Mouse (Mus musculus): Measurements from ENCODE around the gene Coch. TPM values are rescaled to one million over a fixed set of nuclear protein-coding genes. Genes with fewer than 3 reads are reported as not detected.
A peak's percentile ranks its signal among the peaks of the same experiment; 100 is the strongest.

Coch gene
- polyA plus RNA-seq, 1 experiment from 2014 or later, result 3.8 TPM

DNA sequence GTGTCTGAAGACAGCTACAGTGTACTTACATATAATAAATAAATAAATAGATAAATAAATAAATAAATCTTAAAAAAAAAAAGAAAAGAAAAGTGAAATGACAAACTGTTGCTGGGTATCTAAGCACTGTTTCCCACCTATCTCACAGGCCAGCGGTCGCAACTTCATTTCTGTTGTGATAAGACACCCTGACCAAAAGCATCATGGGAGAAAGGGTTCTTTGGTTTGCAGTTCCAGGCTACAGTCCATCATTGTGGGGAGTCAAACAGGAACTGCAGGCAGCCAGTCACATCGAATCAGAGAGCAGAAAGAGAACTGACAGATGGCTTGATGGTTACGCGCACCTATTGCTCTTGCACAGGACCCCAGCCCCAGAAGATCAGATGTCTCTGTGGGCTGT, 3.9 kb upstream of the Coch start:
- Histone ChIP-seq H3K4me1 (ENCODE audit: control insufficient read depth, insufficient read depth, low read length) (peaks cover 7% of the 10 kb centered on the region), H3K27ac (ENCODE audit: low read depth, low read length) (no peak overlapping the region), H3K4me3 (ENCODE audit: low read depth, low read length) (no peak overlapping the region), H3K27me3 (ENCODE audit: control insufficient read depth, insufficient read depth, low read length) (peaks cover 19% of the 10 kb centered on the region), H3K9me3 (ENCODE audit: control insufficient read depth, low read length) (no peaks in the 10 kb centered on the region), H3K36me3 (ENCODE audit: control insufficient read depth, insufficient read depth, low read length) (no peaks in the 10 kb centered on the region), H3K4me2 (ENCODE audit: low read depth) (no peak overlapping the region), H3K9ac (ENCODE audit: low read length) (no peak overlapping the region)
- DNase-seq (ENCODE audit: low spot score) (no peak), ATAC-seq (ENCODE audit: insufficient read depth, low FRiP score, low TSS enrichment) (no peak)
- 89% methylated on average over 5 of the region's 5 CpGs for WGBS

DNA sequence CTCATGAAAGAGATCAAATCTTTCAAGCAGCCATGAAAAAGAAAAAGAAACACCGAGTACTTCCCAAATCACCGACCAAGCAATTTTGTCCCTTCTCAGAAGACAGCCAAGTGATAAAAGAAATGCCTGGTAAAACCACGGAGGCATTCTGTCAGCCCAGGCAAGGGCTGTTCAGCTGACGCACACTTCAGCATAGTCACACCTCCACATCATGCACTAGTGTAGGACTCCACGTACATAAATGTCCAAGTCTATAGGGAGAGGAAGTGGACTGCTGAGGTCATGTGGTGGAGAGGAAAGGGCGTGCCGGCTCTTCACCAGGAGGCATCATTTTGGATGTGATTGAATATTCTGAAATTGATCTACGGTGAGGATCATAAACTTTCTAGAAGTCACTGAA, 1.2 kb upstream of the Coch start:
- Histone ChIP-seq H3K4me2 (ENCODE audit: low read depth) (no peak overlapping the region), H3K27me3 (ENCODE audit: control insufficient read depth, insufficient read depth, low read length) (peaks cover 32% of the 10 kb centered on the region), H3K9ac (ENCODE audit: low read length) (no peak overlapping the region), H3K27ac (ENCODE audit: low read depth, low read length) (no peak overlapping the region), H3K9me3 (ENCODE audit: control insufficient read depth, low read length) (no peaks in the 10 kb centered on the region), H3K4me3 (ENCODE audit: low read depth, low read length) (no peak overlapping the region), H3K4me1 (ENCODE audit: control insufficient read depth, insufficient read depth, low read length) (peaks cover 7% of the 10 kb centered on the region), H3K36me3 (ENCODE audit: control insufficient read depth, insufficient read depth, low read length) (no peaks in the 10 kb centered on the region)
- ATAC-seq (ENCODE audit: insufficient read depth, low FRiP score, low TSS enrichment) (no peak), DNase-seq (ENCODE audit: low spot score) (no peak)
- 69% methylated on average over 8 of the region's 8 CpGs for WGBS

DNA sequence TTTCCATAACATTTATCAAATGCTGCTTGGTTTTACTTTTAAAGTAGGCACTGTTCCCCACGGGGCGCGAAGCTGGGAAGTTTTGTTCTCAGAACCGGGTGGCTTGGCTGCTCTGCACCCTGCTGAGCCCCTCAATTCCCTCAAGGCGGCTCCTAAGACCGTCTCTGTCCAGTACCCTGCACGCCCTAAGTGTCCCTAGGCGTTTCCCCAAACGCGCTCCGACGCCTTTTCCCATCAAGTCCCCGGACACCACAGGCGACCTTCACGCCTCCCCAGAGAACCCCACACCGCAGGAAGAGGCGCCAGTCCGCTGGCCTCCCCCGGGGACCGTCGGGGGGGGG, 283 bp upstream of the Coch start:
- ATAC-seq (ENCODE audit: insufficient read depth, low FRiP score, low TSS enrichment) (peak; percentile 57), DNase-seq (ENCODE audit: low spot score) (no peak)
- Histone ChIP-seq H3K4me2 (ENCODE audit: low read depth) (peak overlapping the region; percentile 98), H3K27ac (ENCODE audit: low read depth, low read length) (no peak overlapping the region), H3K4me3 (ENCODE audit: low read depth, low read length) (peak overlapping the region; percentile 68), H3K27me3 (ENCODE audit: control insufficient read depth, insufficient read depth, low read length) (peaks cover 32% of the 10 kb centered on the region), H3K36me3 (ENCODE audit: control insufficient read depth, insufficient read depth, low read length) (no peaks in the 10 kb centered on the region), H3K4me1 (ENCODE audit: control insufficient read depth, insufficient read depth, low read length) (peaks cover 7% of the 10 kb centered on the region), H3K9ac (ENCODE audit: low read length) (peak overlapping the region; percentile 49), H3K9me3 (ENCODE audit: control insufficient read depth, low read length) (no peaks in the 10 kb centered on the region)
- 1% methylated on average over 18 of the region's 21 CpGs for WGBS

DNA sequence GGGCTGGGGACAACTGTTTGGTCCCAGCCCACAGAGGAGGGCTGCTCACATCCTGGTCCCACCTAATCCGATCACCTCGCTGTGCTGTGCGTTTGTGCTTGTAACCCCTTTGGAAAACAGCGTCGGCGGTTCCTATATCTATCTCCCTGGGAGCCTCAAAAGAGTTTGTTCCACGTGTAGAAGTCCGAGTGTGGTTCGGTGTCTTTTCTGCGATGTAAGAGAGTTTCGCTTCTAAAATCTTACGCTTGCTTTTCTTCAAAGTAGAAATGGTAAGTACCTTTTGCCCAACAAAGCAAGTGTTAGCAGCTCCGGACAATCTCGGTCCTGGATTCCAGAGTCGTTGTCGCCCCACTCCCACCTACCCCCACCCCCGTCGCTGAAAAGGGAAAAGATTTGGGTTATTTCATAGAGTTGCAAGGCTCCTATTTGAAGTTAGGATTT, 909 bp downstream of the Coch start:
- Histone ChIP-seq H3K4me1 (ENCODE audit: control insufficient read depth, insufficient read depth, low read length) (peaks cover 7% of the 10 kb centered on the region), H3K36me3 (ENCODE audit: control insufficient read depth, insufficient read depth, low read length) (no peaks in the 10 kb centered on the region), H3K9me3 (ENCODE audit: control insufficient read depth, low read length) (no peaks in the 10 kb centered on the region), H3K4me3 (ENCODE audit: low read depth, low read length) (peak overlapping the region; percentile 68), H3K9ac (ENCODE audit: low read length) (peak overlapping the region; percentile 49; the same call in 1 of the 2 replicates), H3K27me3 (ENCODE audit: control insufficient read depth, insufficient read depth, low read length) (peaks cover 32% of the 10 kb centered on the region), H3K27ac (ENCODE audit: low read depth, low read length) (no peak overlapping the region), H3K4me2 (ENCODE audit: low read depth) (peak overlapping the region; percentile 98)
- WGBS, result 3% methylated on average over 18 of the region's 18 CpGs
- ATAC-seq (ENCODE audit: insufficient read depth, low FRiP score, low TSS enrichment), result peak; percentile 8; the same call in 1 of the 2 replicates
- no peak for DNase-seq (ENCODE audit: low spot score)

DNA sequence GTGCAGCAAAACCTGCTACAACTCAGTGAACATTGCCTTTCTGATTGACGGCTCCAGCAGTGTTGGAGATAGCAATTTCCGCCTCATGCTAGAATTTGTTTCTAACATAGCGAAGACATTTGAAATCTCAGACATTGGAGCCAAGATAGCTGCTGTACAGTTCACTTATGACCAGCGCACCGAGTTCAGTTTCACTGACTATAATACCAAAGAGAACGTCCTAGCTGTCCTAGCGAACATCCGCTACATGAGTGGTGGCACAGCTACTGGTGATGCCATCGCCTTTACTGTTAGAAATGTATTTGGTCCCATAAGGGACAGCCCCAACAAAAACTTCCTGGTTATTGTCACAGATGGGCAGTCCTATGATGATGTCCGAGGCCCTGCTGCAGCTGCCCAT, 10.2 kb downstream of the Coch start:
- H3K4me2 ChIP-seq (ENCODE audit: low read depth), result no peak overlapping the region
- H3K27ac ChIP-seq (ENCODE audit: low read depth, low read length), result no peak overlapping the region
- H3K27me3 ChIP-seq (ENCODE audit: control insufficient read depth, insufficient read depth, low read length), result no peaks in the 10 kb centered on the region
- H3K4me1 ChIP-seq (ENCODE audit: control insufficient read depth, insufficient read depth, low read length), result no peaks in the 10 kb centered on the region
- no peaks in the 10 kb centered on the region for H3K9me3 ChIP-seq (ENCODE audit: control insufficient read depth, low read length)
- no peak overlapping the region for H3K9ac ChIP-seq (ENCODE audit: low read length)
- H3K4me3 ChIP-seq (ENCODE audit: low read depth, low read length), result no peak overlapping the region
- ATAC-seq (ENCODE audit: insufficient read depth, low FRiP score, low TSS enrichment), result no peak
- 96% methylated on average over 10 of the region's 10 CpGs for WGBS
- no peaks in the 10 kb centered on the region; the same call in 1 of the 2 replicates for H3K36me3 ChIP-seq (ENCODE audit: control insufficient read depth, insufficient read depth, low read length)
- no peak for DNase-seq (ENCODE audit: low spot score)

DNA sequence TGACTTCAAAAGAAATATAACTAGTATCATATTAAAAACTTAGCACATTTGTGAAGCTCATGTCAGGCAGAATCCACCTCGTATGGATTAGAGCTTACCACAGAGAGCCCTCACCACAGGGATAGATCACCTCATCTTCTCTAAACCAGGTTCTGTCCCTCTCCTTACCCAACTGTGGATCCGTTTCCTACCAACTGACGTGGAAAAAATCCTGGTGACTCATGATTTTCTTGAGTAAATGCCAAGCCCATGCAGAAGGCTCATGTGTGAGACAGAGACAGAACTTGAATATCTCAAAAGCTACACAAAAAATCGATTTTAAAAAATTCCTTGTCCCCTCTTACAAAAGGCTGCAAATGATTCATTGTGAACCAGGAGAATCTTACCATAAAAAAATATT, 13.0 kb downstream of the Coch start:
- 89% methylated on average over 4 of the region's 4 CpGs for WGBS
- no peak overlapping the region for H3K9ac ChIP-seq (ENCODE audit: low read length)
- no peaks in the 10 kb centered on the region; the same call in 1 of the 2 replicates for H3K36me3 ChIP-seq (ENCODE audit: control insufficient read depth, insufficient read depth, low read length)
- no peaks in the 10 kb centered on the region for H3K27me3 ChIP-seq (ENCODE audit: control insufficient read depth, insufficient read depth, low read length)
- no peaks in the 10 kb centered on the region for H3K4me1 ChIP-seq (ENCODE audit: control insufficient read depth, insufficient read depth, low read length)
- no peak overlapping the region for H3K4me3 ChIP-seq (ENCODE audit: low read depth, low read length)
- no peak for ATAC-seq (ENCODE audit: insufficient read depth, low FRiP score, low TSS enrichment)
- H3K4me2 ChIP-seq (ENCODE audit: low read depth), result no peak overlapping the region
- H3K27ac ChIP-seq (ENCODE audit: low read depth, low read length), result no peak overlapping the region
- H3K9me3 ChIP-seq (ENCODE audit: control insufficient read depth, low read length), result no peaks in the 10 kb centered on the region
- DNase-seq (ENCODE audit: low spot score), result no peak

DNA sequence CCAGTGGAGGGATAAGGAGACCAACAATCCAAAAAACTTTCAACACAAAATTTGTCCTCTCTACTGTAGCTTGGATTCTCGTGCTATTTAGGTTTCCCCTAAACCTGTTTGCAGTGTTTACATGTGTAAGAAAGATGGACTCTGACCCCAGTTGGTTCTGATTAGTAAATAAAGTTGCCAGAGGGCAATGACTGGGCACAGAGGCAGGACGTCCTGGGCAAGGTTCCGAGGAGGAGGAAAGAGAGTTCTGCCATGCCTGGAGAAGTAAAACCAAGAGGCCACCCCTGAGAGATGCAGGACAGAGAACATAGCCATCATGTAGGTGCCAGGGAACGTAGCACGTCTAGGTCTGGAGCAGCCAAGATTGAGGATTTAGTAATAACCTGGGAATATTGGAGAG, 19.2 kb downstream of the Coch start:
- Histone ChIP-seq H3K4me3 (ENCODE audit: low read depth, low read length) (no peak overlapping the region), H3K36me3 (ENCODE audit: control insufficient read depth, insufficient read depth, low read length) (peaks cover 9% of the 10 kb centered on the region)

DNA sequence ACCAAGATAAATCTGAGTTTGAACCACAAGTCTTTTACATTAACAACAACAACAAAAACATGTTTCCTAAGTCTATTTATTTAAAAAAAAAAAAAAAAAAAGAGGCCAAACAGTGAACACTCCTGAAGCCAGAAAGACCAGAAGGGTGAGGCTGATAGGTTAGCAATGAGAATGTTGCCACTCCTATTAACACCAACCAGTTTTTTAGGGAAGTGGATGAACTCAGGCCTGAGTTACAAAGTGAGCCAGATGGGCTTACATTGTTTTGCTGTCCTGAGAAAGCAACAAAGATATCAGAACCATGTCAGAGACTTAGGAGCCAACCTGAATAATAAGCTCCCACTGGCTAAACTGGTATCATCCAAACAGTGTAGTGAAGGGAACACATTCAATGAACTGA, 27.4 kb downstream of the Coch start:
- Histone ChIP-seq H3K4me3 (ENCODE audit: low read depth, low read length) (no peak overlapping the region), H3K4me1 (ENCODE audit: control insufficient read depth, insufficient read depth, low read length) (no peaks in the 10 kb centered on the region), H3K4me2 (ENCODE audit: low read depth) (no peak overlapping the region), H3K27ac (ENCODE audit: low read depth, low read length) (no peak overlapping the region), H3K27me3 (ENCODE audit: control insufficient read depth, insufficient read depth, low read length) (no peaks in the 10 kb centered on the region), H3K36me3 (ENCODE audit: control insufficient read depth, insufficient read depth, low read length) (peaks cover 6% of the 10 kb centered on the region), H3K9me3 (ENCODE audit: control insufficient read depth, low read length) (no peaks in the 10 kb centered on the region), H3K9ac (ENCODE audit: low read length) (no peak overlapping the region)
- no peak for DNase-seq (ENCODE audit: low spot score)
- ATAC-seq (ENCODE audit: insufficient read depth, low FRiP score, low TSS enrichment), result no peak

More for the DNA sequence above, 19.2 kb downstream of the Coch start:
- WGBS, result 94% methylated on average over 5 of the region's 5 CpGs
- Histone ChIP-seq H3K4me2 (ENCODE audit: low read depth) (no peak overlapping the region), H3K9ac (ENCODE audit: low read length) (no peak overlapping the region), H3K9me3 (ENCODE audit: control insufficient read depth, low read length) (no peaks in the 10 kb centered on the region), H3K27me3 (ENCODE audit: control insufficient read depth, insufficient read depth, low read length) (no peaks in the 10 kb centered on the region), H3K4me1 (ENCODE audit: control insufficient read depth, insufficient read depth, low read length) (no peaks in the 10 kb centered on the region), H3K27ac (ENCODE audit: low read depth, low read length) (no peak overlapping the region)
- DNase-seq (ENCODE audit: low spot score) (no peak), ATAC-seq (ENCODE audit: insufficient read depth, low FRiP score, low TSS enrichment) (no peak)

DNA sequence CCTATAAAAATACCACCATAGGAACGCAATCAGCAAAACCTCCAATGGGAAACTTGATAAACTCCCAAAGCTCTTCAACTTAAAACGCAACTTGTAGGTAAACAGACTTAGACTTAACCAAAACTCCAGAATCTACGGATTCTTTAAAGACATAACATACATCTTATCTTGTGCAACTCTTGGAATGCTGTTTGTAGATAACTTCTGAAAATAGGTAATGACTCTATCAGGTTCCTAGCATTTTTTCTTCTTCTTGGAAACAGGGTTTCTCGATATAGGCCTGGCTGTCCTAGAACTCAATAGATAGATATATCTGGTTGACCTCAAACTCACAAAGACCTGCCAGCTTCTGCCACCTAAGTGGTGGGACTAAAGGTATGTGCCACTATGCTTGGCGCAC, 28.0 kb downstream of the Coch start:
- no peak for ATAC-seq (ENCODE audit: insufficient read depth, low FRiP score, low TSS enrichment)
- peaks cover 3% of the 10 kb centered on the region for H3K36me3 ChIP-seq (ENCODE audit: control insufficient read depth, insufficient read depth, low read length)
- no peaks in the 10 kb centered on the region for H3K9me3 ChIP-seq (ENCODE audit: control insufficient read depth, low read length)
- H3K4me1 ChIP-seq (ENCODE audit: control insufficient read depth, insufficient read depth, low read length), result no peaks in the 10 kb centered on the region
- no peak for DNase-seq (ENCODE audit: low spot score)
- H3K27ac ChIP-seq (ENCODE audit: low read depth, low read length), result no peak overlapping the region
- 93% methylated on average over 5 of the region's 5 CpGs for WGBS
- no peak overlapping the region for H3K4me2 ChIP-seq (ENCODE audit: low read depth)
- H3K9ac ChIP-seq (ENCODE audit: low read length), result no peak overlapping the region
- no peaks in the 10 kb centered on the region for H3K27me3 ChIP-seq (ENCODE audit: control insufficient read depth, insufficient read depth, low read length)
- no peak overlapping the region for H3K4me3 ChIP-seq (ENCODE audit: low read depth, low read length)
